Mouse (Mus musculus) testis, adult 2 months (tissue): ENCODE measurements around the gene Sh2b1.

Experiments
- CTCF ChIP-seq: fragments of 200-500 bp; IDR thresholded peaks from 2 replicates; pipeline ENCODE4 v1.5.1; 2012; ENCODE audit warnings: low read depth, mild to moderate bottlenecking, inconsistent platforms, low read length, moderate library complexity; ENCODE audit not compliant: control insufficient read depth, insufficient read depth, insufficient replicate concordance
- POLR2A ChIP-seq: fragments of 200-500 bp; IDR thresholded peaks from 2 replicates; pipeline ENCODE4 v1.6.1; 2012; ENCODE audit warnings: low read depth, mild to moderate bottlenecking, inconsistent platforms, low read length, moderate library complexity; ENCODE audit not compliant: control insufficient read depth

GRCm38 (mm10) chr7:126458225-126458624 is 17.0 kb downstream of the Sh2b1 start:
- no peak for TF ChIP-seq CTCF
- no peak for TF ChIP-seq POLR2A
